Mouse (Mus musculus) megakaryocyte, embryonic 14.5 days (primary cell): ENCODE data around the gene Slc25a12.

ENCODE experiments used
- FLI1 ChIP-seq: IDR thresholded peaks from 2 replicates; pipeline ENCODE4 v1.6.1; 2012; ENCODE audit warnings: low read length, inconsistent platforms, mixed read lengths
- GATA1 ChIP-seq: IDR thresholded peaks from 3 replicates; pipeline ENCODE4 v1.6.1; 2012; ENCODE audit warnings: mixed read lengths, low read length, inconsistent platforms, borderline replicate concordance

DNA sequence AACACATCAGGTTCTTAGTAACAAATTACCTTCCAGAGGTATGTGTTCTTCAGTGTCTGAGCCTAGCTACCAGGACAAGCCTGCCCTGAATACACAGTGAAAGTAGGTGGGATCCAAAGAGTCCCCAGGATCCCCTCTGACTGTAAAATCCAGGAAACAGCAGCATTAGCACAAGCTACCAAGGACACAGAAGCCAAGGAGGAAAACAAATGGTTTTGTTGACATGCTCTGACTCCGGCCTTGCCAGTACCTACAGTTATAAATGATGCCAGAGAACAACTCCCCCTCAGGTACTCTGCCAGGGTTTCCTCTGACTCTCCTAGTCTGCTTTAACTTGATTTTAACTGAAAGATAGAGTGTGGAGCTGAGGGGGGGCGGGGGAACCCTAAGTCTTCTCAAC, 18.0 kb downstream of the Slc25a12 start:
- TF ChIP-seq GATA1 (no peak), FLI1 (no peak)
